Mouse (Mus musculus) MEL (cell line): ENCODE measurements around the gene Ppp1r3d.

Experiments used
- BHLHE40 ChIP-seq: IDR thresholded peaks from 2 replicates; pipeline ENCODE4 v1.6.1; 2012; ENCODE audit warnings: low read depth, mild to moderate bottlenecking, inconsistent platforms, low read length, improper control_type of control experiment, borderline replicate concordance
- CHD2 ChIP-seq: IDR thresholded peaks from 2 replicates; pipeline ENCODE4 v1.6.1; 2011; ENCODE audit warnings: low read length, improper control_type of control experiment
- CTCF ChIP-seq, 3 experiments: IDR thresholded peaks in 2 of 3; conservative IDR thresholded peaks in 1 of 3; 2 replicates each; pipeline ENCODE4 v1.5.1; 2011 to 2012; ENCODE audit warnings: low read length in 3 of 3, low read depth in 2 of 3, mild to moderate bottlenecking in 2 of 3, improper control_type of control experiment in 1 of 3, inconsistent platforms in 1 of 3, mixed read lengths in 1 of 3, moderate library complexity in 1 of 3; ENCODE audit not compliant: control insufficient read depth in 1 of 3, insufficient read depth in 1 of 3, poor library complexity in 1 of 3, severe bottlenecking in 1 of 3
- E2F4 ChIP-seq: IDR thresholded peaks from 2 replicates; pipeline ENCODE4 v1.6.1; 2011; ENCODE audit warnings: low read depth, low read length, improper control_type of control experiment, borderline replicate concordance
- EP300 ChIP-seq, 2 experiments: IDR thresholded peaks; 2 replicates each; pipeline ENCODE4 v1.6.1; 2011; ENCODE audit warnings: improper control_type of control experiment in 2 of 2, low read length in 2 of 2, low read depth in 1 of 2, mild to moderate bottlenecking in 1 of 2
- MAX ChIP-seq: IDR thresholded peaks from 2 replicates; pipeline ENCODE4 v1.6.1; 2011; ENCODE audit warnings: low read length, improper control_type of control experiment
- NELFE ChIP-seq: IDR thresholded peaks from 2 replicates; pipeline ENCODE4 v1.6.1; 2011; ENCODE audit warnings: low read depth, low read length, improper control_type of control experiment
- NRF1 ChIP-seq: IDR thresholded peaks from 2 replicates; pipeline ENCODE4 v1.6.1; 2014; ENCODE audit warnings: low read depth, mild to moderate bottlenecking, inconsistent platforms, low read length, improper control_type of control experiment, moderate library complexity; ENCODE audit not compliant: poor library complexity, insufficient read depth, severe bottlenecking
- TCF12 ChIP-seq: IDR thresholded peaks from 2 replicates; pipeline ENCODE4 v1.6.1; 2014; ENCODE audit warnings: low read depth, mild to moderate bottlenecking, inconsistent platforms, low read length, improper control_type of control experiment, moderate library complexity

GRCm38 (mm10) chr2:178416427-178416826 lies 2.2 kb upstream of the Ppp1r3d start:
- TF ChIP-seq CTCF (IDR thresholded peaks at IDR 0.05 in 2 of 3, conservative IDR thresholded peaks at IDR 0.05 in 1 of 3; ENCODE audit: control insufficient read depth in 1 of 3, insufficient read depth in 1 of 3, low read depth in 2 of 3, low read length in 3 of 3, poor library complexity in 1 of 3, severe bottlenecking in 1 of 3), result no peak
- no peak for TF ChIP-seq MAX
- no peak for TF ChIP-seq NRF1
- TF ChIP-seq EP300 (IDR thresholded peaks at IDR 0.05; ENCODE audit: low read depth in 1 of 2, low read length in 2 of 2), result no peak
- TF ChIP-seq CHD2, result no peak
- TF ChIP-seq NELFE, result no peak
- TF ChIP-seq BHLHE40, result no peak
- no peak for TF ChIP-seq E2F4
- TF ChIP-seq TCF12, result no peak
